Mouse (Mus musculus): ENCODE data around the gene Olfr1222. TPM values are rescaled to one million over a fixed set of nuclear protein-coding genes. Genes with fewer than 3 reads are reported as not detected.

Gene Olfr1222
- not detected in 2 replicates for polyA plus RNA-seq (2012; rRNA removed; ENCODE audit: low replicate concordance)

DNA sequence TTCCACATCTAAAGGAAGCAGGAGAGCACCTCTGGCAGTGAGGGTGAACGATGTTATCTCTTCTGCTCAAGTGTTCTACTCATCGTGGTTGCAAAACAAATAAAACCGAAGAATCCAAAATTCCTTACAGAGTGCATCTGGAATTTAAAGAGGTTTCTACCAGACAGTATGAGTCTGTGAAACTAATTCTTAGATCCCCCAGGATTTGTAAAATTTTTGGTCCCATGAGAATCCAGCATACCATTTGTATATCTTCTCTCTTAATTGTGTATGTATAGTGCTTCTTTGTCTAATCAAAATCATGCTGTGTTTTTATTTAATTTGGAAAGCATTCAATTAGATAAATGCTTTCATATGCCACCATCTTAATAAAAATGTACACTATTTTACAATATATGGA lies at the start of gene Olfr1222:
TSS of gene Olfr1222 (minus strand) at position 101 of the 400 bp plus-strand sequence.

DNA sequence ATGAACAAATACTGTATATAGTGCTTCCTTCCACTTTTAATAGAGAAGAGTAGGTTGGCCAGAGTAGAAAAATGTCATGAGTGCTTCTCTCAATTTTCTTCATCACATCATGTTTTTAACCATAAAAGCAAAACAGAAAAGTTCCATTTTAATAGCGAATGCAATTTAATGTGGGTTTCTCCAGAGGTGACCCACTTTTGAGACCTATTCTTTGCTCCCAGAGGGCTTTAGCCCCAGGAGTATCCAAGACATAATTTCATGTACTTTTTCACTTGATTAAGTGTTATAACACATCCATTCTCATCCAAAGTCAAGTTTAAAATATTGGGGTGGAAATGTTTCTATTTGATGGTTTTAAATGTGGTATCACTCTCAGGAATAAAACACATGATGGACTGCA lies 41.7 kb upstream of the Olfr1222 start, which contains the start of gene Olfr1225:
TSS of gene Olfr1225 (minus strand) at position 101 of the 400 bp plus-strand sequence.

DNA sequence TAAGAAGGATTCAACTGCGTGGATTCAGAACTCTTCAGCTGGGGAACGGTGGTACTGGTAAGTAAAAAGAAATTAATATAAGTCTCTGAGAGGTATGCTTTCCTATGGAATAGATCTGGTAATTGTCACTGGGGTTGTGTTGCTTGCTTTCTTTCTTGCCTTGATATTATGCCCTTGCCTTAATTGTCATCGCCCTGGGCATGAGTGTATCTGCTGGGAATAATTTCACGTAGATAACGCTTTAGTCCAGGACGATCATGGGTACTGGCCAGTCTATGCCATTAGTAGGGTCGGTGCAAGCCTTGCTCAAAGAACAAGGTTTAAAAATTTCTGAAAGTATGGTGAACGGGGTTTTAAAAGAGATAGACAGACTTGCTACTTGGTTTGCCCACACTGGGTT lies 31.1 kb upstream of the Olfr1222 start, which contains the start of gene Olfr1224-ps1:
TSS of gene Olfr1224-ps1 (minus strand) at position 101 of the 400 bp plus-strand sequence.

DNA sequence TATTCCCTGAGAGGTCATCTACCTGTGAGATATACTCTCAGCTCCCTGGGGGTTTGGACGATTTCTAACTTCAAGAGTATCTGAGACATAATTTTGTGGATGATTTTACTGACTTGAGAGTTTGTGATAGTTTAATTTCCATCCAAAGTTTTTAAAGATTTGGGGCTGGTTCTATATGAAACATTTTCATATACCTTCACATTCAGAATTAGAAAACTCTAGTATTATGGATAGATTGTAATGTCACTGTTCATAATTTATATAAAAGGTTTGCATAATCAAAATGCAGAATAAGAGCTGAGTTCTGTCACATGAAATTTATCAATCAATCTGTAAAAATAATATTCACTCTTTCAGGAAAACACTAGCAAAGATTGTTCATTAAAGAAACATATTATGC lies 18.6 kb upstream of the Olfr1222 start, which contains the start of gene Olfr1223:
TSS of gene Olfr1223 (minus strand) at position 101 of the 400 bp plus-strand sequence.

DNA sequence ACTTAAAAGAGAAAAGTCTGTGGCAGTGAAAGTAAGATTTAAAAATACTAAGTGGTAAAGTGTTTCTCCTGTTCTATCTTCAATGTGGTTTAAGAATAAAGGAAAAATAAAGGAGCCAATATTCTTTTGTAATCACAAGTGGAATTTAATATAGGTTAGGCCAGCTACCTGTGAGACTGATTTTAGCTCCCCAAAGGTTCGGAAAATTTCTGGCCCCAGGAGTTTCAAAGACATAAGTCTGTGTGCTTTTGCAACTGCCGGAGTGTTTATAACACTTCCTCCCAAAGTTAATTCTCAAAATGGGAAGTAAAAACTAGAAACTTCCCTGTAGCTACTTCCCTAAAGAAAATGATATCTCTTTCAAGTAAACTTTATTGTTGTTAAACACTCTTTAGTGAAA lies 15.7 kb downstream of the Olfr1222 start, which contains the start of gene Olfr1221:
TSS of gene Olfr1221 (minus strand) at position 101 of the 400 bp plus-strand sequence.

DNA sequence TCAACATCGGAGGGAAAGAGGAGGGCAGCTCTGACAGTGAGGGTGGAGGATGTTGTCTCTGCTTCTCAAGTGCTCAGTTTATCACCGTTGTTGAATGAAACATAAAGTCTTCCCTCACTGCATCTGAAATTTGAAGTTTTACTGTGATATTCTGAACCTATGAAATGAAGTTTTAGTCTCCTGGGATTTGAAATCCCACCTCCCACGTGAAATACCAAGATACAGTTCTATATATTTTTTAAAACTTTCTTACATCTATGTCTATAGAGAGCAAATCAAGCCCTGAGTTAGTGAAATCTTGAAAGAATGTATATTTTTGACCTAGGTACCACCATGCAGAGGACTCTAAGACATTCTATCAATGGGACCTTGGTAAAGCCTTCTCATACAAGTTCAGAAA lies 26.1 kb downstream of the Olfr1222 start, which contains the start of gene Olfr1220:
TSS of gene Olfr1220 (minus strand) at position 101 of the 400 bp plus-strand sequence.

DNA sequence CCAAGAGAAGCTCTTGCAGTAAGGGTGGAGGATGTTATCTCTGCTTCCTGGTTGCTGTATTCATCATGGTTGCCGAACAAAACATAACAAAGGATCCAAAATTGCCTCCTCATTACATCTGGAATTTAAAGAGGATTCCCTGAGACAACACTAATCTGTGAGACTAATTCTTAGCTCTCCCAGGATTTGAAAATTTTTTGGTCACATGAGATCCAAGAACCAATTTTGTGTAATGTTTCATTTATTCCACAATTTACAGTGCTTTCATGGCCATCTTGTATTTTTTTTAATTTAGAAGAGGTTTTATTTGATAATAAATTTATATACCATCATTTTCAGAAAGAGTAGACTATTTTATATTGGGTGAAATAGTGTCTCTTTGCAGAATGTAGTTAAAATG lies 49.4 kb downstream of the Olfr1222 start, which contains the start of gene Olfr1219:
TSS of gene Olfr1219 (minus strand) at position 101 of the 400 bp plus-strand sequence.

Other genes with a start within 250 kb of the Olfr1222 start
- not detected in 2 replicates for gene Olfr1208, start 230.7 kb downstream of the Olfr1222 start, polyA plus RNA-seq (2012; rRNA removed; ENCODE audit: low replicate concordance)
- not detected in 2 replicates for gene Olfr1209, start 217.9 kb downstream of the Olfr1222 start, polyA plus RNA-seq (2012; rRNA removed; ENCODE audit: low replicate concordance)
- gene Olfr1211, start 194.9 kb downstream of the Olfr1222 start, polyA plus RNA-seq (2012; rRNA removed; ENCODE audit: low replicate concordance), result not detected in 2 replicates
- gene Olfr1212, start 179.1 kb downstream of the Olfr1222 start, polyA plus RNA-seq (2012; rRNA removed; ENCODE audit: low replicate concordance), result not detected in 2 replicates
- gene Gm13762, start 152.8 kb downstream of the Olfr1222 start, polyA plus RNA-seq (2012; rRNA removed; ENCODE audit: low replicate concordance), result not detected in 2 replicates
- gene Olfr1214, start 140.4 kb downstream of the Olfr1222 start, polyA plus RNA-seq (2012; rRNA removed; ENCODE audit: low replicate concordance), result not detected in 2 replicates
- not detected in 2 replicates for gene Olfr1215, start 126.1 kb downstream of the Olfr1222 start, polyA plus RNA-seq (2012; rRNA removed; ENCODE audit: low replicate concordance)
- not detected in 2 replicates for gene Olfr1216, start 114.7 kb downstream of the Olfr1222 start, polyA plus RNA-seq (2012; rRNA removed; ENCODE audit: low replicate concordance)
- not detected in 2 replicates for gene Olfr1217, start 101.0 kb downstream of the Olfr1222 start, polyA plus RNA-seq (2012; rRNA removed; ENCODE audit: low replicate concordance)
- not detected in 2 replicates for gene Olfr1218, start 71.9 kb downstream of the Olfr1222 start, polyA plus RNA-seq (2012; rRNA removed; ENCODE audit: low replicate concordance)
- gene Olfr1219, start 49.5 kb downstream of the Olfr1222 start, polyA plus RNA-seq (2012; rRNA removed; ENCODE audit: low replicate concordance), result not detected in 2 replicates
- gene Olfr1220, start 26.2 kb downstream of the Olfr1222 start, polyA plus RNA-seq (2012; rRNA removed; ENCODE audit: low replicate concordance), result not detected in 2 replicates
- gene Olfr1221, start 15.8 kb downstream of the Olfr1222 start, polyA plus RNA-seq (2012; rRNA removed; ENCODE audit: low replicate concordance), result not detected in 2 replicates
- gene Olfr1223, start 18.5 kb upstream of the Olfr1222 start, polyA plus RNA-seq (2012; rRNA removed; ENCODE audit: low replicate concordance), result not detected in 2 replicates
- not detected in 2 replicates for gene Olfr1224-ps1, start 31.0 kb upstream of the Olfr1222 start, polyA plus RNA-seq (2012; rRNA removed; ENCODE audit: low replicate concordance)
- gene Olfr1225, start 41.6 kb upstream of the Olfr1222 start, polyA plus RNA-seq (2012; rRNA removed; ENCODE audit: low replicate concordance), result not detected in 2 replicates
- gene Olfr1226, start 67.0 kb upstream of the Olfr1222 start, polyA plus RNA-seq (2012; rRNA removed; ENCODE audit: low replicate concordance), result not detected in 2 replicates
- gene Olfr1228, start 121.0 kb upstream of the Olfr1222 start, polyA plus RNA-seq (2012; rRNA removed; ENCODE audit: low replicate concordance), result not detected in 2 replicates
- not detected in 2 replicates for gene Olfr1229, start 155.0 kb upstream of the Olfr1222 start, polyA plus RNA-seq (2012; rRNA removed; ENCODE audit: low replicate concordance)
- gene Olfr1230, start 164.2 kb upstream of the Olfr1222 start, polyA plus RNA-seq (2012; rRNA removed; ENCODE audit: low replicate concordance), result not detected in 2 replicates
- gene Olfr1231, start 174.0 kb upstream of the Olfr1222 start, polyA plus RNA-seq (2012; rRNA removed; ENCODE audit: low replicate concordance), result not detected in 2 replicates
- gene Olfr1232, start 196.6 kb upstream of the Olfr1222 start, polyA plus RNA-seq (2012; rRNA removed; ENCODE audit: low replicate concordance), result not detected in 2 replicates
- gene Olfr1233, start 209.3 kb upstream of the Olfr1222 start, polyA plus RNA-seq (2012; rRNA removed; ENCODE audit: low replicate concordance), result not detected in 2 replicates
- gene Olfr1234, start 231.8 kb upstream of the Olfr1222 start, polyA plus RNA-seq (2012; rRNA removed; ENCODE audit: low replicate concordance), result not detected in 2 replicates